Mouse (Mus musculus) layer of hippocampus, postnatal 14 days (tissue): Measurements from ENCODE around the gene Adgrg1. TPM values are rescaled to one million over a fixed set of nuclear protein-coding genes. Genes with fewer than 3 reads are reported as not detected.
A peak's percentile ranks its signal among the peaks of the same experiment; 100 is the strongest.

Source experiments
- DNase-seq, 2 experiments: peaks; one replicate each; pipeline ENCODE4 v3.0.0; 2021 to 2022; ENCODE audit warnings: low spot score in 2 of 2, mixed read lengths in 1 of 2
- long read RNA-seq, 2 experiments: library from polyadenylated mRNA; stranded (forward); transcript quantifications; one replicate each; pipeline ENCODE4 v2.0.0; 2021
- total RNA-seq, 2 experiments: library from RNA; stranded (reverse); gene quantifications; 2 replicates each; pipeline ENCODE4 v1.2.3; 2021

Gene Adgrg1
- total RNA-seq, result 100 to 1,000 TPM; 113 to 146 TPM
- long read RNA-seq, experiment 1, transcript Adgrg1-201 (14 exons, 3,574 nt), result major isoform, 29 of 104 reads
- long read RNA-seq, experiment 1, partial matches to known transcripts, result 15 of 104 reads
- long read RNA-seq, experiment 1, other reads (novel, unspliced or antisense), result 60 of 104 reads
- long read RNA-seq, experiment 2, transcript Adgrg1-201 (14 exons, 3,574 nt), result major isoform, 21 of 94 reads
- long read RNA-seq, experiment 2, partial matches to known transcripts, result 17 of 94 reads
- long read RNA-seq, experiment 2, other reads (novel, unspliced or antisense), result 56 of 94 reads

GRCm38 (mm10) chr8:94974467-94975165 is at the start of gene Adgrg1:
Gene Adgrg1, plus strand, starts transcription at chr8:94974751.
- no peak for DNase-seq

- no peak for DNase-seq
These were observed 46.3 kb upstream of the Adgrg1 start for GRCm38 (mm10) chr8:94928227-94928626.

GRCm38 (mm10) chr8:94933918-94934317 is 40.6 kb upstream of the Adgrg1 start:
- no peak for DNase-seq

- DNase-seq, result no peak
These were observed 39.4 kb upstream of the Adgrg1 start for GRCm38 (mm10) chr8:94935172-94935571.

- DNase-seq, result peak; percentile 40 to 50
These were observed 32.0 kb upstream of the Adgrg1 start for GRCm38 (mm10) chr8:94942566-94942965.

- peak in 1 of 2 experiments; percentile 39 for DNase-seq
These were observed 29.4 kb upstream of the Adgrg1 start for GRCm38 (mm10) chr8:94945185-94945584.

GRCm38 (mm10) chr8:94948421-94948820 is 26.1 kb upstream of the Adgrg1 start:
- no peak for DNase-seq

GRCm38 (mm10) chr8:94949010-94949409 is 25.5 kb upstream of the Adgrg1 start:
- no peak for DNase-seq

- peak; percentile 85 to 87 for DNase-seq
These were observed 24.5 kb upstream of the Adgrg1 start for GRCm38 (mm10) chr8:94950046-94950445.

- no peak for DNase-seq
These were observed 24.1 kb upstream of the Adgrg1 start for GRCm38 (mm10) chr8:94950458-94950857.

- no peak for DNase-seq
These were observed 22.5 kb upstream of the Adgrg1 start for GRCm38 (mm10) chr8:94952086-94952485.

GRCm38 (mm10) chr8:94953624-94954367 is 20.8 kb upstream of the Adgrg1 start:
- no peak for DNase-seq

GRCm38 (mm10) chr8:94954368-94954737 is 20.2 kb upstream of the Adgrg1 start:
- DNase-seq, result no peak

- peak in 1 of 2 experiments; percentile 25 for DNase-seq
These were observed 19.4 kb upstream of the Adgrg1 start for GRCm38 (mm10) chr8:94954921-94955758.

- no peak for DNase-seq
These were observed 18.4 kb upstream of the Adgrg1 start for GRCm38 (mm10) chr8:94956078-94956574.

- no peak for DNase-seq
These were observed 12.3 kb upstream of the Adgrg1 start for GRCm38 (mm10) chr8:94962201-94962600.

- DNase-seq, result no peak
These were observed 9.7 kb upstream of the Adgrg1 start for GRCm38 (mm10) chr8:94964828-94965227.

GRCm38 (mm10) chr8:94966578-94966977 is 8.0 kb upstream of the Adgrg1 start:
- no peak for DNase-seq

GRCm38 (mm10) chr8:94967071-94967470 is 7.5 kb upstream of the Adgrg1 start:
- DNase-seq, result no peak

GRCm38 (mm10) chr8:94967554-94967953 is 7.0 kb upstream of the Adgrg1 start:
- DNase-seq, result no peak

- DNase-seq, result no peak
These were observed 1.3 kb upstream of the Adgrg1 start for GRCm38 (mm10) chr8:94973270-94973669.
